Mouse (Mus musculus): ENCODE measurements around the gene Spg11.
"Not testable (repeated sequence)": the region's sequence is repeated elsewhere in the genome, so short reads cannot be mapped to it uniquely, and the experiment has no call there.

Spg11 gene

DNA sequence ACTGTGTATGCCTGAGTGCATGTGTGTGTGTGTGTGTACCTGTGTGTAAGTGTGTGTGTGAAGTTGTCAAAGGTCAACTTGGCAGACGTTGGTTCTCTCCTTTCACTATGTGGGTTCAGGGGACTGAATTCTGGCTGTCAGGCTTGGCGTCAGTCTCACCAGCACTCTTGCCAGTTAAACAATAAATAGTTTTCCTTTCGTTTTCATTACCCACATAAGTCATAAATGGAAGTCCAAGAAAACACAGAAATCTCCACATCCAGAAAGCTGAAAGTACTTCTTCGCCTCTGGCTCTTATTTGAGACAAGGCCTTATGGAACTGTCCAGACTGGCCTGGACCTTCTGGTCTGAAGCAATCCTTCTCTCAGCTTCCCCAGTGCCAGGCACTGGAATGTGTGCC is 27.6 kb upstream of the Spg11 start:
- DNase-seq (ENCODE audit: low read depth) = no peak

DNA sequence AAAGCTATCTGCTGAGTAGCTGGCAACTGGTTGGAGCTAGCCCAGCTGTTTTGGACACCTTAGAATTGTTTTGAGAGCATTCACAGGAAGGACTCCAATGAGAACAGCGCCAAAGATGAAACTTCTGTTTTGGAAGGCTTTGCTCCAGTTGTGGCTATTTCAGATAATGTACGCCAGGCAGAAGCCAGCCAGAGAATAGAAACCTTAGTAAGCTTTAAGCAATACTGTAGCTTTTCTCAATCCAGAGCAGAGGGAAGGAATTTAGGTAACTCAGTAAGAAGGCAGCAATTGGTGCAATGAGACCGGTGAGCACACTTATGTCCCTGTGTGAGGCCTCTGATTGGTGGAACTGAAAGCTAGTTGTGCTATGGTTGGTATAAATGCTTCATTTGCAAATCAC is 24.9 kb upstream of the Spg11 start:
- no peak for DNase-seq (ENCODE audit: low read depth)

DNA sequence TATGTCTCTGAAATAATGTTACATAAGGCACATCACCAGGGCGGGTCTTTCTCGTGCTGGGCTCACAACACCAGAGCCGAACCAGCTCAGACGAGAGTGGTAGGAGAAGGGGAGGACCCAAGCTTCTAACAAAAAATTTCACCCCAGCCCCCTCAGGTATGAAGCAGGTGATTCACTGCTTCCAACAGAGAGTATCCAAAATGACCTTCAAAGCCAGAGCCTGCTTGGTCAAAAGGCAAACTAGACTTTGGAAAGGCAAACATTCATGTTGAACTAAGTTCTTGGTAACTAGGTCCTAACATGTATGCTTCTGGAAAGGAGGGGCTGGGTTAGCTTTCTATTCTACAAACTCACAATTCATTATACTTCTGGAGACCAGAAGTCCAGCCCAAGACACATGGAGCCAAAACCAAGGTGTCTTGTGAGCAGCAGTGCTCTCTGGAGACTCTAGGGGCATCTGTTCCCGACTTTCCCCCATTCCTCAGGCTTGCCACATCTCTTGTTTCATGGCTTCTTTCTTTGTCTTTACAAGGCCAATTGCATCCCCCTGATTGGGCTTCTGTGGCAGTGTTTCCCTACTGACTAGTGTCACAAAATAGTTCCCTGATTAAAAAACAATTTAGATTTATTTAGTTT is 23.3 kb upstream of the Spg11 start:
- DNase-seq (ENCODE audit: low read depth) = no peak

DNA sequence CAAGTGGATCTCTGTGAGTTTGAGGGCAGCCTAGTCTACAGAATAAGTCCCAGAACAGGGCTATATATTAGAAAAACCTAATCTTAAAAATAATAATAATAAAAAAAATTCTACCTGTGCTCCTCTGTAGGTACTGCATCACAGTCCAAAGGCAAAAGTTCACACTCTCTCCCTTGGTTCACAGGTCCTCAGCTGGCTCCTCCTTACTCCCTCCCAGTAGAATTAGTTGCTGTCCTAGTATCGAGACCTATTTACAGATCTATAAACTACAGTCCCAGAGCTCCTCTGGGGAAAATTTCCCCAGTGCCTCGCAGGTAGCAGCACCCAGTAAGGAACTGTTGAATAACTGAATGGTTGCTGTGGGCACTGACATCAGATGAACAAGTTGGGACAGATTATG is 22.6 kb upstream of the Spg11 start:
- DNase-seq (ENCODE audit: low read depth) = no peak

DNA sequence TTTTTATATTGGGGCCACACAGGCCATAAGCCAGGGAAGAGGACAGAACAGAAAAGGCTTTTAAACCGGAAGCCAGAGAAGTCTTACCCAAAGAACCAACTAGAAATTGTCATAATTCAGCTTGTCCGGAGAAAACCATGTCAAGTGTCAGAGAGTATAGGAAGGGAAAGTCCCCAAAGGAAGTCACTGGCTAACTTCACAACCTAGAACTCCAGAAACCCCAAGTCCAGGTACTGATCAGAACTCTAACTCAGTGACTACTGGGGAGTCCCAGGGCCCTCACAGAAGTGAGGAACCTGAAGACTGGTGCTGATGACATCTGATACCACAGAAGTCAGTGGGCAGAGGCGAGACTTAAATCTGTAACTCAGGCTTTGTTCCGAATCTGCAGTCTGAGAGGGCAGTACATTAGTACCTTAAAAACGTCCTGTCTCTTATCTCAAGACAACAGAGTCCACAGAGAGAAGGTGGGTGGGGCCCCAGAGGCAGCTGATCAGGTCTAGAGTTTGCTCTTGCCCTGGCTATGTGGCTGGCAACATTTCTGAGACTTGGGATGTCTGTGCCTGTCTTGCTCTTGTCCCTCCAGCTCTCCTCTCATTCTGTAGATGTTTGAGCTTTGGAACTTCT is 19.8 kb upstream of the Spg11 start:
- DNase-seq (ENCODE audit: low read depth) = no peak

DNA sequence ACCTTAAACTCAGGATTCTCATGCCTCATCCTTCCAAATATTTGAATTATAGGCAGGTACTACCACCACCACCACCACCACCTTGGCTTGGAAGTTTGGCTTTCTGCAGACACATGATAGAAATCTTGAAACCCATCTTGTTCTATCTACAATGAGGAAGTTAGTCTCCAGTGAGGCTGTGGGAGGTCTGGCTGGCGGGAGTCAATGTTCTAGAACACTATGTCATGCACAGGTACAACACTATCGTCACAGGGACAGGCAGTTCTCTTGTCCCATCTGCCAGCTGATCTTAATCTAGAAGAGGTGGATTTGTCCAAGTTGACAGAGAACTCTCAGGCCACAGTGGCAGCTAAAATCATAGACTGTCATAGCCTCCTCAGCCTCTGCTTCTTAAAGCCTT is 14.4 kb upstream of the Spg11 start:
- DNase-seq (ENCODE audit: low read depth) = no peak

DNA sequence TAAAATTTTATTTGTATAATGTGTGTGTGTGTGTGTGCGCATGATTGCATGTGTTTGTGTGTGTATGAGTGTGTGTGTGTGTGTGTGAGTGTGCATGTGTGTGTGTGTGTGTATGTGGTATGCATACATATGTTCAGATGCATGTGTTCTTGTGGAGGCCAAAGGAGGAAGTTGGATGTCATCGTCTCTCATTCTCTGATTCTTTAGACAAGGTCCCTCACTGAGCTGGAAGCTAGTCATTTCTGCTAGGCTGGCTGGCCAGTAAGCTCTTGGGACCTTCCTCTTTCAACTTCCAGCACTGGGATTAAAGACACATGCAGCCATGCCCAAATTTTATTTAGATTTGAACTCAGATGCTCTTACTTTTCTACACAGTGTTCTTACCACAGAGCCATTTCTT is 13.9 kb upstream of the Spg11 start:
- no peak for DNase-seq (ENCODE audit: low read depth)

DNA sequence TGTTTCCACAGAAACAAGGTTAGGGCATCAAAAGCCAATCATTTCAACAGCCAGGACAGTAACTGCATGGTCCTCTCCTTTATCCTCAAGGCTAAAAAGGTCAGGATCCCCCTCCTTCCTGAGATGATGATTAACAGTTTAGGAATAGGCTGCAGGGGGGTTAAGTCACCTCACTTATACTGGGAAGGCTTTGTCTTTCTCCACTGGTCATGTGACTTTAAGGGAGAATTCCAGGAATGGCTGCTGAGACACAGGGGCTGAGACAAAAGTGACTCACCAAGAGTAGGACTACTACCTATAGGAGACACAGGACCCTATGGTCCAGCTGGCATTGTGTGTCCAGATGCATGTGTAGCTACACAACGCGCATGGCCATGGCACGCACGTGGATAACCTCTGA is 9.4 kb upstream of the Spg11 start:
- no peak for DNase-seq (ENCODE audit: low read depth)

DNA sequence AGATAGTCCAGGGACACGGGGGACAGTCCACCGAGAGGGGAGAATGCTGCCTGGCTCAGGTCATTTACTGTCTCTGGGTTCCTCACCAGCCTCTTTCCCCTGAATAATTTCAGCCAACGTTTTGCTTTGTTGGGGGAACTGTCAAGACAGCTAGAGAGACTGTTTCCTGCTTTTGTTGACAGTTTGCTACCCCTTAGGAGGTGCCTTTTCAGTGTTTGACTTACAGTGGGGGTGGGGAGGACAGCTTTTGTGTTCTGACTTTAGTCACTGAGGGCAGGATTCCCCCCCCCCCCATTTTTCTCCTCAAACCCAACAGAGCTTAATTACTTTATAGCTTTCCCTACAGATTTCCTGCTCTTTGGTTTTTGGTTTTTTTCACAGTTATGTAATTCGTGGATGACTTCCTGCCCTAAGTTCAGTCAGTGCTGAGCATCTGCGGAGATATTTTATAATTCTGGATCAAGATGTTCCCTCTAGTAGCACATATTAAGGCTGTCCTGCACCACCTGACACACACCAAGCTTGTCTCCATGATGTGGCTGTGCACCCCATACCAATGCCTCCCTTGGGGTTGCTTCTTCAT is 8.7 kb upstream of the Spg11 start:
- no peak for DNase-seq (ENCODE audit: low read depth)

DNA sequence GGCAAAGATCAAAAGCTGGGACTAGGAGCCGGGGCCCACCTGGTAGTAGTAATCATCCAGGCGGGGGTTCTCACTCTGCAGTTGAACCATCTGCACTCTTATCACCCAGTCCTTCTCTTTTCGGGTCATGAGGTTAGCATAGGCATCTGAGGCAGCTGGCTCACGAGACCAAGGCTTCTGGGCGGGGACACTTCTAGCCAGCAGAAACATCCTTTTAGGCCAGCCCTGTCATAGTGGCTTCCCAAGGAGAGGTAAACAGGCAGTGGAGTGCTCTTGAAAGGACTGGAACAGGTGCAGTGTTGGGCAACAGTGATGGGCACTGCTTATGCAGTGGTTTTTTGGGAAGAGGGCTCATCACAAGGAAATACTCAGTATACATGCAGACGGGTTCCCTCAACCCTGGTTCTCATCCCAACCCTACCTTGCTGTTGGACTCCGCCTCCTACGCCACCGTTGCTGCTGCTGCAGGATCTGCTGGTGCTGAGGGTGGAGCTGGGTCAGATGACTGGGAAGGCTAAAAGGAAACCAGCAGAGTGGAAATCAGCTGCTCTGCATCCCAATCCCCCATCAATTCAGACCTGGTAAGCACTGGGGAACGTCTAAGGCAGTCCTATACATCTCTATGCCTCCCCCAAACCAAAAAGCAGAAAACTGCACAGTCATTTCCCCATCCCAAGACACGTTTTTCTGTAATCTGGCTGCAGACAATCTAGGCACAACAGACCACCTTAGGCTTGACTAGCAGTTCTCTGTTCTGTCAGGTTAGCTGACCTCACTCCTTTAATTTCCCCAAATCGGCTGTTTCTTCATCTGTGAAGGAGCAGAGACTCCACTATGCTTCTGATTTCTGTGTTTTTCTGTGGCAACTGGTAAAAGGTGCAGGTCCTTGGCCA is 7.7 kb upstream of the Spg11 start:
- DNase-seq (ENCODE audit: low read depth) = no peak

DNA sequence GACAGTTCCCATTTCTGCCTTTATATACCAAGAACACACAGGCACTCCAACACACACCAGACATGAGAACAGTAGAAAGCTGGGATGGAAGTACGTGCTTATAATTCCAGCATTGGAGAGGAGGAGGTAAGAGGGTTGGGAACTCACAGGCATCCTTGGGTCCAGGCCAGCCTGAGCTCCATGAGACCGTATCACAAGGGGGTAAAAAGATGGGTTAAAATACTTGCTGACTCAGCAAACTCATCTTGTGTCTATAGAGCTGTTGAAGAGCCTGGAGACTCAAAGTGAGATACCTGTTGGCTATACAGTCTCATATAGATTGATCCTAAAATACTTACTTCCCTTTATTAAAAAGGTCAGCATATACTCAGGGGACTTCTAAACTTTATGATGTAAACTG is 1.3 kb downstream of the Spg11 start:
- no peak for DNase-seq (ENCODE audit: low read depth)

DNA sequence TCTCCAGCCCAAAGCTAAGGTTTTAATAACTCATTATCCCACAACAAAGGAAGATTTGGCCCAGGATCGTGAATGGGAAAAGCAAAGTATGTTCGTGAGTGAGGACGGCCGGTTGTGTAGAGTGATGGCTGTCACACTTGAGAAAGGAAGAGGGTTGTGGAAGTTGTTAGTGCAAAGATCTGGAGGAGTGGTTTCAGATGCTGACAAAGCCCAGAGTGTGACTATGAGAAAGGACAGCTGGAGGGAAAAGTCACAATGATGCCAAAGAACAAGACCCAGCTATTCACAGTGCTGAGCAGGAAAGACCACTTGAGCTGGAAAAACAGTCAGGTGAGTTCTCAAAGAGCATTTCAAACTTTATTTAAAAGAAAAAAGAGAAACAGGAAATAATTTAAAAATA is 8.5 kb downstream of the Spg11 start:
- DNase-seq (ENCODE audit: low read depth) = no peak

DNA sequence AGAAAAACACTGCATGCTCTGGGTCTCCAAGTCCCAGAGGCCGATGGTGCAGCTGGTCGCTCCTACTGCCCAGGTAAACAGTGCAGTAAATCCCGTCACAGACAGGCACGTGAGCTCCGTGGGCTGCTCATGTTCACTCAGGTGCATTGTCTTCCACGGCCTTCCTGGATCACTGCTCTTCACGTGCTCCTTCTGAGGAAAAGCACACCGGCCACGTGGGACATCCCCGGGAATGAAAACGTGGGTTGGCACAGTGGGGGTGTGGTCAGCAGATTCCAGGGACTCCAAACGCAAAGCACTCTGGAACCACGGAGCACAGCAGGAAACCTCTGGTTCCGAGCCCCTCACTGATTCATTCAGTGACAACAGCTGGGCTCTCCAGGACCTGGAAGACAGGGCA is 10.1 kb downstream of the Spg11 start:
- no peak for DNase-seq (ENCODE audit: low read depth)

DNA sequence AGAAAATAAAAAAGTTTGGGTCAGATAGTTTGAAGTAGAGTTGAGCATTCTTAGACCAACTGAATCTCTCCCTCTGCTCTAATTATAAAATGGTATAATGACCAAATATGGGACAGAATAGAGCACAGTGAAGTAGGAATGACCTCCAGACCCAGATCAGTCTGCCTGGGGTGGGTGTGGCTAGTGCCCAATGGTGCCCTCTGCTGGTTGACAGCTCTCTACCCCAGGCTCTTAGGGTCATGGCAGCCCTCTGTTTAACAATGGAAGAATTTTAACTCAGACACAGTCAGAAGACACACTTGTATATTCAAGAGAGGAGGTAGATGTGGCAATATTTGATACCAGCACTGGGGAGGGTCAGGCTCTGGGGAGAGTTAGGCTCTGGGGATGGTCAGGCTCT is 16.1 kb downstream of the Spg11 start:
- DNase-seq (ENCODE audit: low read depth) = no peak

DNA sequence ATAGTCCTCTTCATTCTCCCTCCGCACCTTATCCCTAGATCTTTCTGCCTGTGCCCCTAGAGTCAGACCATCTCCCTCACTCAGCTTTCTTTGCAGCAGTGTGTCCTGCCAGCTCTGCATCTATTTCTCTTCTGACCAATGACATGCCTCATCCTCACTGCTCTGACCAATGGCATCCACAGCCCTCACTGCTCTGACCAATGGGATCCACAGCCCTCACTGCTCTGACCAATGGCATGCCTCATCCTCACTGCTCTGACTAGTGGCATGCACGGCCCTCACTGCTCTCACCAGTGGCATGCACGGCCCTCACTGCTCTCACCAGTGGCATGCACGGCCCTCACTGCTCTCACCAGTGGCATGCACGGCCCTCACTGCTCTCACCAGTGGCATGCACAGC is 20.5 kb downstream of the Spg11 start:
- not testable (repeated sequence) for DNase-seq (ENCODE audit: low read depth)

DNA sequence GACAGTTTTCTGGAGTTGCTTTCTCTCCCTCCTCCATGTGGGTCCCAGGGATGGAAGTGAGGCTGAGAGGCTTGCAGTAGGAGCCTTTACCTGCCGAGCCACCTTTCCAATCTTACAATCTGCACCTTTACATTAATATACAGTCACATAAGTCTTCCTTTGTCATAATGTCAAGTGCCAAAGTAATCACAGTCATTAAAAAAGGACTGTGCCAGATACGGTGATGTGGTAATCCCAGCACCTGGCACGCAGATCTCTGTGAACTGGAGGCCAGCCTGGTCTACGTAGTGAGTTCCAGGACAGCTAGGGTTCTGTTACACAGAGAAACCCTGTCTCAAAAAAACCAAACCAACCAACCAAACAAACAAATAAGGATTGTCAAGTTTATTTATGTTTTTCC is 24.3 kb downstream of the Spg11 start:
- DNase-seq (ENCODE audit: low read depth) = no peak

DNA sequence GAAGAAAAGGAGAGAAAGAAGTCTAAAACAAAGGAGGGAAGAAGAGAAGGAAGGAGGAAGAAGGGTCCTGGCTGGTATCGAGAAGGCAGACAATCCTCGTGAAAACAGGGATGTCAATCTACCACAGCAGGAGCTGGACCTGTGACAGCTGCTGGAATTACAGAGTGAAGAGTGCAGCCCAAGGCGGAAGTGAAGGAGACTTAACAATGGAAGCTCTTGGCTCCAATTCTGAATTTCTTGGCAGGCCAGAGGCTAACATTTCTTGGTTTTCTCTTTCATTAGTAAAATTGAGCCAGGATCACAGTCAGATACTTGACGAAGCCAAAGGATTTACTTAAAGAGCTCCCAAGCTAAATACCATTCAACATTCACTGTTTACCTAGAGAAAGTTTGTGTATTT is 31.7 kb downstream of the Spg11 start:
- no peak for DNase-seq (ENCODE audit: low read depth)

DNA sequence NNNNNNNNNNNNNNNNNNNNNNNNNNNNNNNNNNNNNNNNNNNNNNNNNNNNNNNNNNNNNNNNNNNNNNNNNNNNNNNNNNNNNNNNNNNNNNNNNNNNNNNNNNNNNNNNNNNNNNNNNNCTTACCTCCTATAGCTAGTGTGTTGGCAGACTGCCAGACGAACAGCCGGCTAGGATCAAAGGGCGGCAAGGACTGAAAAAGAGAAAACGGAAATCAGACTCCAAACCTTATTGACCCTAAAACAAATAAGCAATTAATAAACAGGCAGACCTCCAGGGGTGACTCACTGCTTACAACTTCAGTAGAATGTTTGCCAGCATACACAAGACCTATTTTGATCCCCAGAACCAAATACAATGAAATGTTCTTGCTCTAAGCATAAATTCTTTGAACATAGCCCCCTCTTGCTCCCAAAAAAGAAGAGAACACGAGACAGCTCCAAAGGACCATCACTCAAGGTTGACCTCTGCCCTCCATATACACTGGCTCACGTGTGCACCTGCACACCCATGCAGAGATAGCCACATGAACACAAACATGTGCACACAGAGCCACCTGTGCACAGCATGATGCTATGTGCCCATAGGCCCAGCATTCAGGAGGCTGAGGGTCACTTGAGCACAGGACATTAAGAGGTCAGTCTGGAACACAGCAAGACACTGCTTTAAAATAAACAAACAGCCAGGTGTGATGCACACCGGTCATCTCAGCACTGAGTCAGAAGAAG is 36.3 kb downstream of the Spg11 start:
- no peak for DNase-seq (ENCODE audit: low read depth)

DNA sequence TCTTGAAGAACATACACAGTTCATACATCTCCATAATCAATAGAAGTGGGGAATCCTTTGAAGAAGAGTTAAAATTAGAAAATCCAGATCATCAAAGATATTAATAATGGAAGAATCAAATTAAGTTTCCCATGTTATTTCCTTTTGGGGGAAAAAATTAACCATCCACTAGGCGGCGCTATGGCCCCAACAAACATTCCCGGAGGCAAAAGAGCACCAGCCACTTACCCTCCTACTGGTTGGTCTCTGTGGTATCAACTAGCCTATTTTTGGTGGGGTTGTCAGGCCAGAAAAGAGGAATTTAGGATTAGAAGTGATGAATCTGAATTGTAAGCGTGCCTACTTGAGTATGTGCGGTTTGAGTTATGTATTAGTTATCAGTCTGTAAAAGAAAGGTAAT is 48.3 kb downstream of the Spg11 start:
- peak; percentile 43 for DNase-seq (ENCODE audit: low read depth)

DNA sequence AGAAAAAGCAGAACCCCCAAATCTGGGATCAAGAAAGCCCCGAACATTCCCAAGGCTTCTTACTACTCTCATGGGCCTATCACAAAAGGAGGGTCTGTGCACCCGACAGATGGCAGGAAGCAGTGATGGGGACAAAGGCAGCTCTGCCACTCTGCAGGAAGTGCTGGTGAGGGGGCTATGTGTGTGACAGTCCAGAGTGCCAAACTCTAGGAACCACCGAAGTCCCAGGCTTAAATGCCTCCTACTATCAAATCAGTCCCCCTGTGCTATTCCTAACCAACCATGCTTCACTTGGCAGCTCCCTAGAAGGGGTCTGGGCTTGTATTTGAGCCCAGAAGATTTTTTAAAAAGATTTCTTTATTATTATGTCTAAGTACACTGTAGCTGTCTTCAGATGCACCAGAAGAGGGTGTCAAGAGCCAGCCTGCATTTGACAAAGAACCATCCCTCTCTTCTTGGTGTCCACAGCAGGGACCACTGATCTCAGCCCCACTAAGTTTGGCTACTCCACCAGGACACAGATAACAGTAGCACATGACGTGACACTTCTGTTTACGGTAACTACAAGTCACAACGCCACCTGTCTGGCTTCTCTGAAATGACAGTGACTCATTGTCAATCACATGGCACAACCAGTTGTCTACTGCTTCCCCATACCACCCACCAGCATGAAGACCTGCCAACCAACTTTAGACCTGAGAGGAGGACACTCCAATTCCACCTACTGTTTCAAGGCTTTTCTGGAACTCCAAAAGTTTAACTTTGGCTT is 48.9 kb downstream of the Spg11 start:
- DNase-seq (ENCODE audit: low read depth) = no peak

DNA sequence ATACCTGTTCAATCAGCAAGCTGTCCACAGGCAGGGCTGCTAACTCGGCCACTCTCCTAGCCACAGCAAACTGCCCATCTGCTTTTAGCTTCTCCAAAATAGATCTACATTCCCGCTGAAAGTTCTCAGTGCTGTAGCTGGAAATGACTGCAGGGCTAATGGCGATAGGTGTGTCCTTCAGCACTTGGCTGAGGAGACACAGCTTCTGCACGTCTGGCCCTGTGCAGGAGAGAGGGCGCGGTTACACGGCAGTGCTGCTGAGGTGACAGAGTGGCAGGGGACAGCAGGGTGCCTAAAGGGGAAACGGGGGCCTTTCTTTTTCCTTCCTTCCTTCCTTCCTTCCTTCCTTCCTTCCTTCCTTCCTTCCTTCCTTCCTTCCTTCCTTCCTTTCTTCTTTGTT is 51.9 kb downstream of the Spg11 start:
- no peak for DNase-seq (ENCODE audit: low read depth)

Data from c-Kit-positive CD71-negative TER-119-negative erythroid progenitor cells, embryonic 14.5 days (primary cell).